Mouse (Mus musculus) thymus, adult 18-20 months (tissue): ENCODE data around the gene Klhl31.

ENCODE experiments used
- DNase-seq, 2 experiments: peaks; one replicate each; pipeline ENCODE4 v3.0.0; 2022; ENCODE audit warnings: mixed read lengths in 2 of 2

The Klhl31 gene

GRCm38 (mm10) chr9:77624171-77624570 lies 12.1 kb upstream of the Klhl31 start:
- no peak for DNase-seq

GRCm38 (mm10) chr9:77628676-77629075 lies 7.6 kb upstream of the Klhl31 start:
- DNase-seq = no peak

- no peak for DNase-seq
Measured at GRCm38 (mm10) chr9:77629708-77630107, 6.6 kb upstream of the Klhl31 start.

- no peak for DNase-seq
Measured at GRCm38 (mm10) chr9:77630764-77631163, 5.5 kb upstream of the Klhl31 start.

- DNase-seq = no peak
Measured at GRCm38 (mm10) chr9:77632432-77632831, 3.9 kb upstream of the Klhl31 start.

- no peak for DNase-seq
Measured at GRCm38 (mm10) chr9:77636003-77636402, 297 bp upstream of the Klhl31 start.

- DNase-seq = no peak
Measured at GRCm38 (mm10) chr9:77637357-77637756, 1.1 kb downstream of the Klhl31 start.

- DNase-seq = no peak
Measured at GRCm38 (mm10) chr9:77645176-77645575, 8.9 kb downstream of the Klhl31 start.

- DNase-seq = no peak
Measured at GRCm38 (mm10) chr9:77651847-77652246, 15.5 kb downstream of the Klhl31 start.

GRCm38 (mm10) chr9:77653907-77654306 lies 17.6 kb downstream of the Klhl31 start:
- no peak for DNase-seq

- peak in 1 of 2 experiments; percentile 4 for DNase-seq
Measured at GRCm38 (mm10) chr9:77655181-77655934, 19.1 kb downstream of the Klhl31 start.

GRCm38 (mm10) chr9:77655935-77656288 lies 19.6 kb downstream of the Klhl31 start:
- DNase-seq = no peak

- DNase-seq = no peak
Measured at GRCm38 (mm10) chr9:77662917-77663316, 26.6 kb downstream of the Klhl31 start.

GRCm38 (mm10) chr9:77670095-77670494 lies 33.8 kb downstream of the Klhl31 start:
- DNase-seq = no peak

- no peak for DNase-seq
Measured at GRCm38 (mm10) chr9:77671004-77671403, 34.7 kb downstream of the Klhl31 start.

GRCm38 (mm10) chr9:77673218-77673617 lies 36.9 kb downstream of the Klhl31 start:
- no peak for DNase-seq

- DNase-seq = no peak
Measured at GRCm38 (mm10) chr9:77673986-77674385, 37.7 kb downstream of the Klhl31 start.

GRCm38 (mm10) chr9:77684938-77685337 lies 48.6 kb downstream of the Klhl31 start:
- DNase-seq = no peak

- no peak for DNase-seq
Measured at GRCm38 (mm10) chr9:77685825-77686500, 49.7 kb downstream of the Klhl31 start.

GRCm38 (mm10) chr9:77692707-77693106 lies 56.4 kb downstream of the Klhl31 start:
- no peak for DNase-seq

- DNase-seq = no peak
Measured at GRCm38 (mm10) chr9:77693405-77693804, 57.1 kb downstream of the Klhl31 start.

- DNase-seq = no peak
Measured at GRCm38 (mm10) chr9:77695586-77695985, 59.3 kb downstream of the Klhl31 start.

- DNase-seq = no peak
Measured at GRCm38 (mm10) chr9:77703476-77703875, 67.2 kb downstream of the Klhl31 start.

- no peak for DNase-seq
Measured at GRCm38 (mm10) chr9:77704108-77704507, 67.8 kb downstream of the Klhl31 start.

GRCm38 (mm10) chr9:77706515-77706914 lies 70.2 kb downstream of the Klhl31 start:
- no peak for DNase-seq
